Mouse (Mus musculus): ENCODE results near the gene Trim46.

- TF ChIP-seq CTCF (IDR thresholded peaks at IDR 0.05; ENCODE audit: low read depth) (no peak), EP300 (IDR thresholded peaks at IDR 0.05; ENCODE audit: low read depth) (no peak)
Measured at GRCm38 (mm10) chr3:89221167-89221566, 24.9 kb downstream of the Trim46 start.

All from heart, postnatal 0 days (tissue).